Mouse (Mus musculus): ENCODE measurements at regions not wholly inside any gene's neighbourhood (a gene's known extent, or its start where the extent isn't known, plus 50 kb on each side); places are given as distances from the start of the nearest gene placed in this dataset.
"Not testable (repeated sequence)": the region's sequence is repeated elsewhere in the genome, so short reads cannot be mapped to it uniquely, and the experiment has no call there.

- no peak for DNase-seq (ENCODE audit: low spot score)
These were observed 309.0 kb upstream of the Zic4 start for GRCm38 (mm10) chr9:91053065-91053793.

- no peak for DNase-seq (ENCODE audit: low spot score)
These were observed 302.8 kb upstream of the Zic4 start for GRCm38 (mm10) chr9:91059460-91059859.

- DNase-seq (ENCODE audit: low spot score), result no peak
These were observed 292.7 kb upstream of the Zic4 start for GRCm38 (mm10) chr9:91069496-91069895.

- DNase-seq (ENCODE audit: low spot score), result no peak
These were observed 288.6 kb upstream of the Zic4 start for GRCm38 (mm10) chr9:91073366-91074174.

- no peak for DNase-seq (ENCODE audit: low spot score)
These were observed 288.1 kb upstream of the Zic4 start for GRCm38 (mm10) chr9:91074175-91074480.

- DNase-seq (ENCODE audit: low spot score), result no peak
These were observed 284.7 kb upstream of the Zic4 start for GRCm38 (mm10) chr9:91077490-91077889.

GRCm38 (mm10) chr9:91083791-91084190, 278.4 kb upstream of the Zic4 start:
- DNase-seq (ENCODE audit: low spot score), result no peak

GRCm38 (mm10) chr9:91085923-91086322, 276.3 kb upstream of the Zic4 start:
- no peak for DNase-seq (ENCODE audit: low spot score)

- DNase-seq (ENCODE audit: low spot score), result no peak
These were observed 272.9 kb upstream of the Zic4 start for GRCm38 (mm10) chr9:91089348-91089747.

- DNase-seq (ENCODE audit: low spot score), result no peak
These were observed 270.7 kb upstream of the Zic4 start for GRCm38 (mm10) chr9:91091421-91092050.

- no peak for DNase-seq (ENCODE audit: low spot score)
These were observed 260.4 kb upstream of the Zic4 start for GRCm38 (mm10) chr9:91101614-91102407.

- DNase-seq (ENCODE audit: low spot score), result no peak
These were observed 239.7 kb upstream of the Zic4 start for GRCm38 (mm10) chr9:91122441-91123035.

GRCm38 (mm10) chr9:91123208-91123607, 239.0 kb upstream of the Zic4 start:
- no peak for DNase-seq (ENCODE audit: low spot score)

- DNase-seq (ENCODE audit: low spot score), result no peak
These were observed 235.5 kb upstream of the Zic4 start for GRCm38 (mm10) chr9:91126630-91127245.

- not testable (repeated sequence) for DNase-seq (ENCODE audit: low spot score)
These were observed 233.7 kb upstream of the Zic4 start for GRCm38 (mm10) chr9:91128491-91128890.

- no peak for DNase-seq (ENCODE audit: low spot score)
These were observed 232.0 kb upstream of the Zic4 start for GRCm38 (mm10) chr9:91130111-91130720.

- DNase-seq (ENCODE audit: low spot score), result no peak
These were observed 230.6 kb upstream of the Zic4 start for GRCm38 (mm10) chr9:91131415-91132255.

GRCm38 (mm10) chr9:91132531-91132930, 229.7 kb upstream of the Zic4 start:
- no peak for DNase-seq (ENCODE audit: low spot score)

- no peak for DNase-seq (ENCODE audit: low spot score)
These were observed 228.8 kb upstream of the Zic4 start for GRCm38 (mm10) chr9:91133256-91133920.
